Mouse (Mus musculus) MEL (cell line): ENCODE results near the gene Enpp6.

Experiments
- CTCF ChIP-seq, 3 experiments: IDR thresholded peaks in 2 of 3; conservative IDR thresholded peaks in 1 of 3; 2 replicates each; pipeline ENCODE4 v1.5.1; 2011 to 2012; ENCODE audit warnings: low read length in 3 of 3, low read depth in 2 of 3, mild to moderate bottlenecking in 2 of 3, improper control_type of control experiment in 1 of 3, inconsistent platforms in 1 of 3, mixed read lengths in 1 of 3, moderate library complexity in 1 of 3; ENCODE audit not compliant: control insufficient read depth in 1 of 3, insufficient read depth in 1 of 3, poor library complexity in 1 of 3, severe bottlenecking in 1 of 3
- HCFC1 ChIP-seq: IDR thresholded peaks from 2 replicates; pipeline ENCODE4 v1.6.1; 2012; ENCODE audit warnings: low read depth, mild to moderate bottlenecking, inconsistent platforms, low read length, improper control_type of control experiment, moderate library complexity
- POLR2A ChIP-seq, 2 experiments: IDR thresholded peaks; 2 replicates each; pipeline ENCODE4 v1.6.1; 2011 to 2012; ENCODE audit warnings: low read length in 2 of 2, mild to moderate bottlenecking in 2 of 2, control low read depth in 1 of 2, improper control_type of control experiment in 1 of 2, low read depth in 1 of 2, moderate library complexity in 1 of 2; ENCODE audit not compliant: control insufficient read depth in 1 of 2, insufficient read depth in 1 of 2, poor library complexity in 1 of 2
- USF2 ChIP-seq, 2 experiments: IDR thresholded peaks; 2 replicates each; pipeline ENCODE4 v1.6.1; 2011 to 2012; ENCODE audit warnings: improper control_type of control experiment in 2 of 2, low read length in 2 of 2, borderline replicate concordance in 1 of 2, inconsistent platforms in 1 of 2, low read depth in 1 of 2, mild to moderate bottlenecking in 1 of 2; ENCODE audit not compliant: insufficient read depth in 1 of 2

GRCm38 (mm10) chr8:47134736-47135135 is 148.0 kb downstream of the Enpp6 start:
- TF ChIP-seq USF2 (IDR thresholded peaks at IDR 0.05; ENCODE audit: borderline replicate concordance in 1 of 2, insufficient read depth in 1 of 2, low read depth in 1 of 2, low read length in 2 of 2), result no peak
- no peak for TF ChIP-seq CTCF (IDR thresholded peaks at IDR 0.05 in 2 of 3, conservative IDR thresholded peaks at IDR 0.05 in 1 of 3; ENCODE audit: control insufficient read depth in 1 of 3, insufficient read depth in 1 of 3, low read depth in 2 of 3, low read length in 3 of 3, poor library complexity in 1 of 3, severe bottlenecking in 1 of 3)
- TF ChIP-seq HCFC1, result no peak
- TF ChIP-seq POLR2A (IDR thresholded peaks at IDR 0.05; ENCODE audit: control insufficient read depth in 1 of 2, insufficient read depth in 1 of 2, low read depth in 1 of 2, low read length in 2 of 2, poor library complexity in 1 of 2), result no peak
